Mouse (Mus musculus): ENCODE measurements around the gene Olfr688. TPM values are rescaled to one million over a fixed set of nuclear protein-coding genes. Genes with fewer than 3 reads are reported as not detected.
A peak's percentile ranks its signal among the peaks of the same experiment; 100 is the strongest.

Olfr688 gene
- total RNA-seq (2021) (not detected), polyA plus RNA-seq (2012; rRNA removed) (not detected in 2 replicates)
- long read RNA-seq: 0 reads

- no peak for DNase-seq
Measured at GRCm38 (mm10) chr7:105287795-105288194, at the start of gene Olfr688. Olfr688 (plus strand) TSS chr7:105288095.

- no peak for DNase-seq
Measured at GRCm38 (mm10) chr7:105247671-105248070, 40.2 kb upstream of the Olfr688 start.

GRCm38 (mm10) chr7:105248197-105248596, 39.7 kb upstream of the Olfr688 start:
- DNase-seq: no peak

GRCm38 (mm10) chr7:105256656-105257055, 31.2 kb upstream of the Olfr688 start:
- peak; percentile 17 for DNase-seq

- DNase-seq: no peak
Measured at GRCm38 (mm10) chr7:105272426-105272825, 15.5 kb upstream of the Olfr688 start.

- DNase-seq: no peak
Measured at GRCm38 (mm10) chr7:105290051-105290450, 2.2 kb downstream of the Olfr688 start.

GRCm38 (mm10) chr7:105310865-105311264, 23.0 kb downstream of the Olfr688 start, which contains the start of gene Olfr689:
Olfr689 (plus strand) TSS chr7:105311165.
- no peak for DNase-seq

- no peak for DNase-seq
Measured at GRCm38 (mm10) chr7:105325302-105325701, 37.4 kb downstream of the Olfr688 start.

GRCm38 (mm10) chr7:105334004-105334403, 46.1 kb downstream of the Olfr688 start, which contains the start of gene Olfr690:
Olfr690 (minus strand) TSS chr7:105334104.
- DNase-seq: no peak

Other genes with a start within 250 kb of the Olfr688 start
- gene Olfr677, start 236.7 kb upstream of the Olfr688 start, total RNA-seq (2021): not detected
- not detected in 2 replicates for gene Olfr677, start 236.7 kb upstream of the Olfr688 start, polyA plus RNA-seq (2012; rRNA removed)
- not detected for gene Olfr678, start 223.6 kb upstream of the Olfr688 start, total RNA-seq (2021)
- gene Olfr678, start 223.6 kb upstream of the Olfr688 start, polyA plus RNA-seq (2012; rRNA removed): not detected in 2 replicates
- gene Olfr679, start 206.9 kb upstream of the Olfr688 start, total RNA-seq (2021): not detected
- not detected in 2 replicates for gene Olfr679, start 206.9 kb upstream of the Olfr688 start, polyA plus RNA-seq (2012; rRNA removed)
- gene Olfr680-ps1, start 195.3 kb upstream of the Olfr688 start, total RNA-seq (2021): not detected
- gene Olfr680-ps1, start 195.3 kb upstream of the Olfr688 start, polyA plus RNA-seq (2012; rRNA removed): not detected in 2 replicates
- not detected for gene Olfr681, start 171.3 kb upstream of the Olfr688 start, total RNA-seq (2021)
- gene Olfr681, start 171.3 kb upstream of the Olfr688 start, polyA plus RNA-seq (2012; rRNA removed): not detected in 2 replicates
- not detected for gene Olfr683, start 141.1 kb upstream of the Olfr688 start, total RNA-seq (2021)
- gene Olfr683, start 141.1 kb upstream of the Olfr688 start, polyA plus RNA-seq (2012; rRNA removed): not detected in 2 replicates
- gene Olfr684, start 124.4 kb upstream of the Olfr688 start, total RNA-seq (2021): not detected
- not detected in 2 replicates for gene Olfr684, start 124.4 kb upstream of the Olfr688 start, polyA plus RNA-seq (2012; rRNA removed)
- gene Olfr685, start 102.1 kb upstream of the Olfr688 start, total RNA-seq (2021): not detected
- gene Olfr685, start 102.1 kb upstream of the Olfr688 start, polyA plus RNA-seq (2012; rRNA removed): not detected in 2 replicates
- not detected for gene Olfr686, start 80.6 kb upstream of the Olfr688 start, total RNA-seq (2021)
- not detected in 2 replicates for gene Olfr686, start 80.6 kb upstream of the Olfr688 start, polyA plus RNA-seq (2012; rRNA removed)
- not detected for gene Olfr689, start 23.1 kb downstream of the Olfr688 start, total RNA-seq (2021)
- not detected in 2 replicates for gene Olfr689, start 23.1 kb downstream of the Olfr688 start, polyA plus RNA-seq (2012; rRNA removed)
- not detected for gene Olfr690, start 46.0 kb downstream of the Olfr688 start, total RNA-seq (2021)
- not detected in 2 replicates for gene Olfr690, start 46.0 kb downstream of the Olfr688 start, polyA plus RNA-seq (2012; rRNA removed)
- not detected for gene Olfr691, start 54.2 kb downstream of the Olfr688 start, total RNA-seq (2021)
- gene Olfr691, start 54.2 kb downstream of the Olfr688 start, polyA plus RNA-seq (2012; rRNA removed): not detected in 2 replicates
- not detected for gene Olfr692, start 80.1 kb downstream of the Olfr688 start, total RNA-seq (2021)
- not detected in 2 replicates for gene Olfr692, start 80.1 kb downstream of the Olfr688 start, polyA plus RNA-seq (2012; rRNA removed)
- not detected for gene Gm5901, start 86.9 kb downstream of the Olfr688 start, total RNA-seq (2021)
- gene Gm5901, start 86.9 kb downstream of the Olfr688 start, polyA plus RNA-seq (2012; rRNA removed): not detected in 2 replicates
- gene Fam160a2, start 112.0 kb downstream of the Olfr688 start, total RNA-seq (2021): 10 to 100 TPM; 18.5 to 25.5 TPM
- 50.5 and 54.7 TPM in 2 replicates for gene Fam160a2, start 112.0 kb downstream of the Olfr688 start, polyA plus RNA-seq (2012; rRNA removed)
- gene Cnga4, start 116.5 kb downstream of the Olfr688 start, total RNA-seq (2021): not detected
- 0.13 and 0.26 TPM in 2 replicates for gene Cnga4, start 116.5 kb downstream of the Olfr688 start, polyA plus RNA-seq (2012; rRNA removed)
- not detected for gene Cckbr, start 137.6 kb downstream of the Olfr688 start, total RNA-seq (2021)
- 0.04 and 0.10 TPM in 2 replicates for gene Cckbr, start 137.6 kb downstream of the Olfr688 start, polyA plus RNA-seq (2012; rRNA removed)
- gene Cavin3, start 194.2 kb downstream of the Olfr688 start, total RNA-seq (2021): 10 to 100 TPM; 71.0 to 90.9 TPM
- 158 and 163 TPM in 2 replicates for gene Cavin3, start 194.2 kb downstream of the Olfr688 start, polyA plus RNA-seq (2012; rRNA removed)

Data from adrenal gland, adult 2 months (tissue).